Mouse (Mus musculus) forebrain, embryonic 16.5 days (tissue): Measurements from ENCODE around the gene Susd3. TPM values are rescaled to one million over a fixed set of nuclear protein-coding genes. Genes with fewer than 3 reads are reported as not detected.

Source experiments
- ATAC-seq: fragments of 200-750 bp; cut with Nextera tagmentation; 2 replicates; pipeline ENCODE4 v1.8.0; 2017; ENCODE audit warnings: mild to moderate bottlenecking, moderate library complexity
- H3K27ac ChIP-seq: fragments of 300-500 bp; sonication (generic); 2 replicates; pipeline ENCODE4 v1.5.1; 2014; ENCODE audit warnings: low read length, control low read depth
- H3K27me3 ChIP-seq: fragments of 300-500 bp; sonication (generic); replicated peaks from 2 replicates; pipeline ENCODE4 v1.6.1; 2014; ENCODE audit warnings: low read length; ENCODE audit not compliant: control insufficient read depth, insufficient read depth
- H3K36me3 ChIP-seq: fragments of 300-500 bp; sonication (generic); 2 replicates; pipeline ENCODE4 v1.6.1; 2014; ENCODE audit not compliant: control insufficient read depth, insufficient read depth
- H3K4me1 ChIP-seq: fragments of 300-500 bp; sonication (generic); replicated peaks from 2 replicates; pipeline ENCODE4 v1.6.1; 2014; ENCODE audit warnings: low read length; ENCODE audit not compliant: control insufficient read depth, insufficient read depth
- H3K4me2 ChIP-seq: fragments of 300-500 bp; sonication (generic); 2 replicates; pipeline ENCODE4 v1.6.1; 2014; ENCODE audit warnings: mild to moderate bottlenecking, low read length, control low read depth
- H3K4me3 ChIP-seq: fragments of 300-500 bp; sonication (generic); replicated peaks from 2 replicates; pipeline ENCODE4 v1.5.1; 2014; ENCODE audit warnings: mild to moderate bottlenecking, low read length, control low read depth
- H3K9ac ChIP-seq: fragments of 300-500 bp; sonication (generic); replicated peaks from 2 replicates; pipeline ENCODE4 v1.6.1; 2014; ENCODE audit warnings: low read depth, low read length, control low read depth
- H3K9me3 ChIP-seq: fragments of 300-500 bp; sonication (generic); 2 replicates; pipeline ENCODE4 v1.6.1; 2016; ENCODE audit warnings: low read length; ENCODE audit not compliant: control insufficient read depth
- WGBS: fragments of 180-500 bp; shearing (Covaris S2); extraction: QIAGEN DNeasy Blood & Tissue Kit; methylation state at CpG from one replicate; pipeline ENCODE4 v1.1.7; 2014; 5-methylcytosine and 5-hydroxymethylcytosine counted together
- polyA plus RNA-seq: library from polyadenylated mRNA; unstranded; fragments of >200 nt; fragmentation: Nextera tagmentation; extraction: Ambion mirVana; gene quantifications from 2 replicates; pipeline ENCODE4 v1.2.1, GENCODE M21; 2015

Gene Susd3
- polyA plus RNA-seq, 1 experiment from 2014 or later, result 0.85 TPM

- no peaks in the 10 kb centered on the region for H3K36me3 ChIP-seq
- no peak for ATAC-seq
- 93% methylated on average over 13 of the region's 13 CpGs for WGBS
These were observed 53.7 kb downstream of the Susd3 start for GRCm38 (mm10) chr13:49194811-49195210.

GRCm38 (mm10) chr13:49193650-49194049 is 54.9 kb downstream of the Susd3 start:
- H3K9me3 ChIP-seq, result no peaks in the 10 kb centered on the region
- H3K4me3 ChIP-seq, result no peak overlapping the region
- H3K27ac ChIP-seq, result no peak overlapping the region
- 93% methylated on average over 17 of the region's 17 CpGs for WGBS
- H3K27me3 ChIP-seq, result no peaks in the 10 kb centered on the region
- no peak overlapping the region for H3K4me2 ChIP-seq
- ATAC-seq, result no peak
- H3K9ac ChIP-seq, result no peak overlapping the region
- H3K4me1 ChIP-seq, result peaks cover 6% of the 10 kb centered on the region
- H3K36me3 ChIP-seq, result no peaks in the 10 kb centered on the region

More at GRCm38 (mm10) chr13:49194811-49195210, 53.7 kb downstream of the Susd3 start:
- Histone ChIP-seq H3K9ac (no peak overlapping the region), H3K27me3 (no peaks in the 10 kb centered on the region), H3K27ac (no peak overlapping the region), H3K4me2 (no peak overlapping the region), H3K9me3 (no peaks in the 10 kb centered on the region), H3K4me1 (peaks cover 3% of the 10 kb centered on the region; the same call in 1 of the 2 replicates), H3K4me3 (no peak overlapping the region)

- no peak overlapping the region for H3K9ac ChIP-seq
- WGBS, result 55% methylated on average over 16 of the region's 16 CpGs
These were observed 56.2 kb downstream of the Susd3 start for GRCm38 (mm10) chr13:49192156-49192855.

GRCm38 (mm10) chr13:49191673-49192035 is 56.9 kb downstream of the Susd3 start:
- Histone ChIP-seq H3K9me3 (no peaks in the 10 kb centered on the region), H3K4me2 (no peak overlapping the region), H3K4me1 (peaks cover 20% of the 10 kb centered on the region), H3K9ac (no peak overlapping the region), H3K4me3 (no peak overlapping the region), H3K27ac (no peak overlapping the region), H3K27me3 (no peaks in the 10 kb centered on the region), H3K36me3 (no peaks in the 10 kb centered on the region)
- WGBS, result 68% methylated on average over 5 of the region's 5 CpGs
- no peak for ATAC-seq

More at GRCm38 (mm10) chr13:49192156-49192855, 56.2 kb downstream of the Susd3 start:
- H3K36me3 ChIP-seq, result no peaks in the 10 kb centered on the region
- H3K9me3 ChIP-seq, result no peaks in the 10 kb centered on the region
- H3K4me2 ChIP-seq, result no peak overlapping the region
- H3K27me3 ChIP-seq, result no peaks in the 10 kb centered on the region
- ATAC-seq, result no peak
- no peak overlapping the region for H3K27ac ChIP-seq
- H3K4me1 ChIP-seq, result peaks cover 15% of the 10 kb centered on the region
- no peak overlapping the region for H3K4me3 ChIP-seq

GRCm38 (mm10) chr13:49190876-49191672 is 57.4 kb downstream of the Susd3 start:
- no peak for ATAC-seq
- no peak overlapping the region for H3K4me3 ChIP-seq
- H3K9ac ChIP-seq, result no peak overlapping the region
- no peaks in the 10 kb centered on the region for H3K27me3 ChIP-seq
- no peaks in the 10 kb centered on the region for H3K36me3 ChIP-seq
- no peaks in the 10 kb centered on the region for H3K9me3 ChIP-seq
- no peak overlapping the region for H3K4me2 ChIP-seq
- peaks cover 20% of the 10 kb centered on the region for H3K4me1 ChIP-seq
- WGBS, result 79% methylated on average over 7 of the region's 7 CpGs
- H3K27ac ChIP-seq, result no peak overlapping the region

GRCm38 (mm10) chr13:49189970-49190870 is 58.3 kb downstream of the Susd3 start:
- 82% methylated on average over 12 of the region's 12 CpGs for WGBS
- H3K36me3 ChIP-seq, result no peaks in the 10 kb centered on the region
- no peak for ATAC-seq
- no peaks in the 10 kb centered on the region for H3K27me3 ChIP-seq
- H3K4me2 ChIP-seq, result no peak overlapping the region
- H3K4me1 ChIP-seq, result peaks cover 20% of the 10 kb centered on the region
- H3K9ac ChIP-seq, result no peak overlapping the region
- H3K27ac ChIP-seq, result no peak overlapping the region
- H3K9me3 ChIP-seq, result no peaks in the 10 kb centered on the region
- no peak overlapping the region for H3K4me3 ChIP-seq

GRCm38 (mm10) chr13:49188966-49189360 is 59.5 kb downstream of the Susd3 start:
- Histone ChIP-seq H3K9me3 (no peaks in the 10 kb centered on the region), H3K27ac (no peak overlapping the region), H3K36me3 (no peaks in the 10 kb centered on the region), H3K27me3 (no peaks in the 10 kb centered on the region), H3K4me2 (no peak overlapping the region), H3K9ac (no peak overlapping the region), H3K4me1 (peaks cover 20% of the 10 kb centered on the region), H3K4me3 (no peak overlapping the region)
- 47% methylated on average over 2 of the region's 2 CpGs for WGBS
- ATAC-seq, result no peak

- H3K4me1 ChIP-seq, result peaks cover 20% of the 10 kb centered on the region
- no peak overlapping the region for H3K27ac ChIP-seq
- no peaks in the 10 kb centered on the region for H3K36me3 ChIP-seq
- no peaks in the 10 kb centered on the region for H3K9me3 ChIP-seq
- no peaks in the 10 kb centered on the region for H3K27me3 ChIP-seq
- peak overlapping the region; percentile 65 for H3K4me3 ChIP-seq
- H3K9ac ChIP-seq, result peak overlapping the region; percentile 58
- ATAC-seq, result no peak
- 28% methylated on average over 15 of the region's 15 CpGs for WGBS
- H3K4me2 ChIP-seq, result peak overlapping the region; percentile 89
These were observed 60.1 kb downstream of the Susd3 start for GRCm38 (mm10) chr13:49188219-49188965.
